Mouse (Mus musculus) lung, adult 2 months (tissue): Measurements from ENCODE around the gene Hsf5.

Source experiments
- CTCF ChIP-seq: fragments of 200-500 bp; IDR thresholded peaks from 2 replicates; pipeline ENCODE4 v1.5.1; 2011; ENCODE audit warnings: mild to moderate bottlenecking, low read length, control low read depth; ENCODE audit not compliant: insufficient read depth
- POLR2A ChIP-seq: fragments of 200-500 bp; IDR thresholded peaks from 2 replicates; pipeline ENCODE4 v1.6.1; 2011; ENCODE audit warnings: low read depth, mild to moderate bottlenecking, control low read depth, low read length, borderline replicate concordance; ENCODE audit errors: extremely low read depth

DNA sequence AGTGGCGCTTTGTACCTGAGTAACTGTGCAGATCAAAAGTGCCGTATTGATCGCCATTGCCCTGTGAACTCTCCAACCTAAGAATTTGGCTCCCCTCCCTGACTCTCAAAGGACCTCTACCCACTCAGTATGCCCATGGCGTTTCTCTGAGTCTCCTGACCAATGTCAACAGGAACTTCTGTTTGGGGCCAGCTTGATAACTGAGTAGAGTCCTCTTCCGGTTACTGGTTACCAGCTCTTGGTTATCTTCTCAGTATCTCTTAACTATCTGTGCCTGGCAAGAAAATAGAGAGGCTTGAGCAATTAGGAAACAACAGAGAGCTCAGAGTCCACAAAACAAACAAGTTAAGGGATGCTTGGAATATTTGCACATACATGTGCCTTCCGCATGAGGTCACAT, 84.1 kb downstream of the Hsf5 start:
- TF ChIP-seq CTCF (no peak), POLR2A (no peak)
